Mouse (Mus musculus) ES-E14 (cell line): ENCODE data around the gene Gm5105.

ENCODE experiments used
- HCFC1 ChIP-seq: IDR thresholded peaks from 2 replicates; pipeline ENCODE4 v1.6.1; 2012; ENCODE audit warnings: low read length, inconsistent platforms, borderline replicate concordance; ENCODE audit not compliant: insufficient read depth
- ZNF384 ChIP-seq: IDR thresholded peaks from 2 replicates; pipeline ENCODE4 v1.6.1; 2012; ENCODE audit warnings: low read depth, low read length, inconsistent platforms

- TF ChIP-seq ZNF384: no peak
- TF ChIP-seq HCFC1: no peak
Measured at GRCm38 (mm10) chr3:138068103-138068502, 915 bp upstream of the Gm5105 start.
